Mouse (Mus musculus) heart, postnatal 36 days (tissue): ENCODE results near the gene Gabrb1. TPM values are rescaled to one million over a fixed set of nuclear protein-coding genes. Genes with fewer than 3 reads are reported as not detected.

Experiments used
- DNase-seq, 2 experiments: peaks; one replicate each; pipeline ENCODE4 v3.0.0; 2021 to 2022
- intact Hi-C: fragments of 180-260 bp; cut with DNase I; formaldehyde crosslinking; loops from one replicate; pipeline ENCODE4 v1.15.1; 2025
- total RNA-seq, 2 experiments: library from RNA; stranded (reverse); gene quantifications; 2 replicates each; pipeline ENCODE4 v1.2.3; 2021

Gene Gabrb1
- total RNA-seq, 2 experiments from 2014 or later = 0.03 to 0.06 TPM

DNA sequence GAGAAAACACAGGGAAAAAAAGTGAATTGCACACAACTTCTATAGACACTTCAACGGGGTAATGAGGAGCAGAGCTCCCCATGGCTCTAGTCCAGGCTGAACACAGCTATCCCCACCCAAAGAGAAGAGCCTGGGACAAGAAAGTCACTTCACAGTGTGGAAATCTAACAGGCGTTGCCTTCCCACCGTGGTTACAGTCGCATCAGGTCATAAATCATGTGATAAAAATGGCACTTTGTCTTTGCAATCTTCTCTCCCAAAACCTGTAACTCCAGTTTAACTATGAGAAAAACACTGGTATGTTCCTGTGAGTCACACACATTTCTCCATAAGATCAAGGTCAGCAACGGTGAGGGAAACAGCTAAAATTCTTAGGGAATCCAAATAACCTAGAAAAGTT lies 498.7 kb downstream of the Gabrb1 start:
- no peak for DNase-seq
- intact Hi-C loops = no loop called here

GRCm38 (mm10) chr5:72158667-72159066 lies 500.8 kb downstream of the Gabrb1 start:
- no peak for DNase-seq
- intact Hi-C loops = no loop called here

GRCm38 (mm10) chr5:72159537-72159936 lies 501.6 kb downstream of the Gabrb1 start:
- no peak for DNase-seq
- intact Hi-C loops = no loop called here

DNA sequence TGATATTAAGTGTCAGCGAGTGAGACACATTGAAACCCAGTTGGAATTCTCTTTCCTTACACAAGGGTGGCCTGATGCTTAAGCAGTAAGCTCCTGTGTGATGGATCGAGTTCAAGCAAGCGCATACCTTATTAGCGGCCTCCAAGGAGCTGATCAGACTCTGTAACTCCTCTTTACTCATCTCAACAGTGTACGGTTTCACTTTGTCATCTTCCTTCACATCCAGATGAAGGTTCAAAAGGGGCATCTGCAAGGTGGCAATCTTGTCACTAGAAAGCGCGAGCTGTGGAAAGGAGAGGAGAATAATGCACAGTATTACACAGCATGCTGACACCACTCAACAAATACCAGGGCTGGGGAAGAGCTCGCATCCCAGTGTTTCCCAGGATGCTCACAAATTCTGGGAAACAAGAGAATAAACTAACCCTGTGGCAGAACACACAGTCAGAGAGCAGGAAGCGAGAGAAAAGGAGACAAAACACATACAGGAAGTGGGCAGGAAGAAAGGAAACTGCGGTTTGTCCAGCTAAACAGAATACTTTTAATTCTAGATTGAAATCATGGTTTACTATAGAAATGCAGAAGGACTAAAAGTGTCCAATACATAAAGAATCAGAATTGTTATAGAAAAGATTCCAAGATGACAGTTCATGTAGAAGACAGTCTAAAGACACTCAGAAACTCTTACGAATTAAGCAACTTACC lies 503.0 kb downstream of the Gabrb1 start:
- DNase-seq = no peak
- intact Hi-C loops = no loop called here

GRCm38 (mm10) chr5:72162855-72163254 lies 504.9 kb downstream of the Gabrb1 start:
- intact Hi-C loops = no loop called here
- DNase-seq = no peak

DNA sequence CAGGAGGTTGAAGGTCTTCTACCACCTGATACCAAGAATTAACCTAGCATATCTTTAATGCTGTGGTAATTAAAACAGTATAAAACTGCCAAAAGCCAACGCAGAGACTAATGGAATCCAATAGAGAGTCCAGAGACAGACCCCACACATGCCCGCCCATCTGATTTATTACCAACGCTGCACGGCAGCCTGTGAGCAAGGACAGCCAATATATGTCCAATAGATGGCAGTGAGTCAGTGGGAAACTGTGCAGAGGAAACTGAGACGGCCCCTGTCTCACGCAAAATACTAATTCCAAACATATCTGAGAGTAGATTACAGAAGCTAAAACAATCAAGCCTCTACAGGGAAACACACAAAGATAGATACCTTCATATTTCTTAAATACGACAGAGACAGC lies 506.5 kb downstream of the Gabrb1 start:
- intact Hi-C loops = no loop called here
- no peak for DNase-seq

- intact Hi-C loops = no loop called here
- DNase-seq = peak; percentile 94 to 97
These were observed 509.8 kb downstream of the Gabrb1 start, which contains the start of gene Commd8 for GRCm38 (mm10) chr5:72167594-72168284. Gene Commd8, minus strand, starts transcription at chr5:72168189.

- intact Hi-C loops = no loop called here
- DNase-seq = no peak
These were observed 510.3 kb downstream of the Gabrb1 start for GRCm38 (mm10) chr5:72168285-72168621.

- no peak for DNase-seq
- intact Hi-C loops = loop anchor here (10.0 kb wide), 2 partner anchors 55 to 355 kb away; no protein-coding TSS in a partner anchor
These were observed 512.2 kb downstream of the Gabrb1 start for GRCm38 (mm10) chr5:72170067-72170466.

DNA sequence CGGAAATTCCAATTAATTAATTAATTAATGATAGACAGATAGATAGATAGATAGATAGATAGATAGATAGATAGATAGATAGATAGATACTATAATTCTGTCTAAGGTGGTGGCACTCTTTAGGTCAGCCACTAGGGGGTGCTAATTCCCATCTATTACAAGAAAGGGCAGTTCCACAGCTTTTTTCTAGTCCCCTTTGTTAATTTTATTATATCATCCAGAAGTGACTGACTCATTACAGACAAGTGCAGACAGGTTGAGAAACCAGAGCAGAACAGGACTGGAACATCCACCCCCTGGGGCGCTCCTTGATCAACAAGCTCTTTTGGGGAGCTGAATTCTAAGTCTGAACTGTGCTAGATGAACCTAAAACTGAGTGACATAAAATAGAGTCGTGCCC lies 514.8 kb downstream of the Gabrb1 start:
- DNase-seq = peak; percentile 39 to 57
- intact Hi-C loops = loop anchor here (1.0 to 10.0 kb wide), 4 partner anchors 28 to 352 kb away; no protein-coding TSS in a partner anchor

GRCm38 (mm10) chr5:72173521-72173920 lies 515.6 kb downstream of the Gabrb1 start:
- no peak for DNase-seq
- intact Hi-C loops = loop anchor here (2.0 to 10.0 kb wide), 3 partner anchors 27 to 351 kb away; no protein-coding TSS in a partner anchor

DNA sequence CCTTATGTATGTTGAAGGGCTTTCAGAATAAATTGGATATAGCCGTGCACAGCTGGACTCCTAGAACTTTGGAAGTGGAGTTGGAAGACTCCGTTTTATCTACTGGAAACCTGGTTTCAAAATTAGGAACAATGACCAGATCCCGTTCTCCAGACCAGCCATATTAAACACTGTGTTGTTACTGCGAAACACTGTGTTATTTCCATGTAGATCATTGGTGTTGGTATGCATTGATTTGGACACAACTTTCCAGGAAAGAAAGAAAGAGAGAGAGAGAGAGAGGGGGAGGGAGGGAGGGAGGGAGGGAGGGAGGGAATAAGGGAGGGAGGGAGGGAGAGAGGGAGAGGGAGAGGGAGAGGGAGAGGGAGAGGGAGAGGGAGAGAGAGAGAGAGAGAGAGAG lies 517.1 kb downstream of the Gabrb1 start:
- intact Hi-C loops = loop anchor here (10.0 kb wide), 2 partner anchors 50 to 350 kb away; no protein-coding TSS in a partner anchor
- DNase-seq = no peak

DNA sequence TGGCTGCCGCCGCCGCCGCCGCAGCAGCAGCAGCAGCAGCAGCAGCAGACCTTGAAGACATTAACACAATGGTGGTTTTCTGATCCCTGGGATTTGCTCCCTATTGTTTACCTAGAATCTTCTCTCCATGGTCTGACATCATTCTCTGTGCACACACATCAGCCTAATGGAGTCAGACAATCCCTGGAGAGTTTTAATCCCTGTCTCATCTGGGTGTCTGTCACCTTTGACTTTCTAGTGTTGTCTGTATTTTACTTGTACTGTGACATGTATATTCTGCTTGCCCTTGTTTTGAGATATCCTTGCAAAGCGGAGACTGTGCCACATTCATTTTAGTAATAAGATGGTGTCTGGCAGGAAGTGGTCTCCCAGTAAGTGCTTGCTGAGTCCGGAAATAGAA lies 517.6 kb downstream of the Gabrb1 start:
- intact Hi-C loops = loop anchor here (10.0 kb wide), 2 partner anchors 49 to 349 kb away; no protein-coding TSS in a partner anchor
- DNase-seq = no peak

- intact Hi-C loops = no loop called here
These were observed 523.3 kb downstream of the Gabrb1 start for GRCm38 (mm10) chr5:72181194-72181593.

GRCm38 (mm10) chr5:72182804-72183203 lies 524.9 kb downstream of the Gabrb1 start:
- DNase-seq = no peak
- intact Hi-C loops = no loop called here

More at GRCm38 (mm10) chr5:72181194-72181593, 523.3 kb downstream of the Gabrb1 start:
- DNase-seq = no peak

- peak in 1 of 2 experiments; percentile 28 for DNase-seq
These were observed 526.0 kb downstream of the Gabrb1 start for GRCm38 (mm10) chr5:72183929-72184328.

DNA sequence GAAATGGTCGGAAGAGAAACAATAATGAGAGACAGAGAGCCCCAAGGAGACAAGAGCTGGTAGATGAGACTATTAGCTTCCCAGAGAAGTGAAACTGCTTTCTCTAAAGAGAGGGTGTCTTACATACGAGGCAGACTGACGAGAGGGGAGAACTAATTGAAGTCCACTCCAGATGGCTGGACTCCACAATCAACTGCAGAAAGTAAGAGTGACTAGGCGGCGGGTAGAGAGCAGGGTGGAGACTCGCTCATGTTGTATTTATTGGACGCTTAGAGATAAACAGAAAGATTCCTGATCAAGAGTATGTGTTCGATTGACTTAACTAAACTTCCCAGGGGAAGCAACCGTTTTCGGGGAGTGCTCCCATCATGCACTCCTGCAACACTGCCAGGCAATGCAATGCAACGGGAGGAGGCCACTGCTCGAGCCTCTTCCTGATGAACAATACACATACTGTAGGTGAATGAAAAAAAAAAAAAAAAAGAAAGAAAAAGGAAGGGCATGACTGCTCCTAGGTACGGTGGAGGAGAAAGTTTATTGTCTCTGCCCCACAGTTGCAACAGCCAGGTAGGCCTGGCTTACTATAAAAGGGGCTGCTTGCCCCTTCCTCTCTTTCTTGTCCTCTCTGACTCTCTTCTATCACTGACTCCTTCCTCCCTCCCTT lies 526.7 kb downstream of the Gabrb1 start:
- no peak for DNase-seq
- intact Hi-C loops = no loop called here

More at GRCm38 (mm10) chr5:72183929-72184328, 526.0 kb downstream of the Gabrb1 start:
- intact Hi-C loops = no loop called here

DNA sequence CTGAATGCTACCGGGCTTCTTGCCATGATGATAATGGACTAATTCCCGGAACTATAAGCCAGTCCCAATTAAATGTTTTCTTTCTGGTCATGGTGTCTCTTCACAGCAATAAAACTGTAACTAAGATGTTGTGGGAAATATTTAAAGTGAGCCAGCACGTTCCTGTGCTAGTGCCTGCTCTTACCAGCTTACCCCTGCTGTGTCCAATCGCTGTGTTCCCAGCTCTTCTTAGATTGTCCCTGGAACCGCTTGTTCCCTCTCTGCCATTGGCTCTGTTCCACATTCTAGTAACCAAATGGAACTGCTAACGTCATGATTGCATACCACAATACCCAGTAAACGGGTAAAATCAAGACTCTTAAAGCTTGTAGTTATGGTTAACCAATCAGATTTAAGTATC lies 533.2 kb downstream of the Gabrb1 start:
- DNase-seq = no peak
- intact Hi-C loops = no loop called here

- intact Hi-C loops = no loop called here
- DNase-seq = no peak
These were observed 534.0 kb downstream of the Gabrb1 start for GRCm38 (mm10) chr5:72191932-72192331.

- no peak for DNase-seq
- intact Hi-C loops = no loop called here
These were observed 537.5 kb downstream of the Gabrb1 start for GRCm38 (mm10) chr5:72195442-72195841.
